Mouse (Mus musculus): Measurements from ENCODE around the gene Ston2.
A peak's percentile ranks its signal among the peaks of the same experiment; 100 is the strongest.

The Ston2 gene

DNA sequence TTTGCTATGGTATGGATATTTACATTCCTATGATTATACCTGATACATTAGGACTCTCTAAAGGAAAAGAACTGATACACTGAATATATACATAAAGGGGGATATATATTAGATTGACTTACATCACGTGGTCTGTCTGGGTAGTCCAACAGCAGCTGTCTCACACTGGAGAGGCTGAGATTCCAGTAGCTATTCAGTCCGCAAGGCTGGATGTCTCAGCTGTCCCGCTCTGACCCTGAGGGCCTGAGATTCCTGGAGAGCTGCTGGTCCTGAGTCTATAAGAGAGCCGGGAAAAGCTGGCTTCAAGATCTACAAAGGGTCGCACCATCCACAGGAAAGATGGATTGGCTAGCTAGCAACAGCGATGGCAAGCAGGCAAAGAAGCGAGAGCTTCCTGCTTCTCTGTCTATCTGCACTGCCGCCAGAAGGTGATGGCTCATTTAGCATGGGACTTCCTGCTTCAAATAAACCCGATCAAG, at the start of gene Ston2:
Gene Ston2, minus strand, starts transcription at position 429 of the 479 bp plus-strand sequence.
- no peak for DNase-seq (ENCODE audit: low read depth)

- DNase-seq (ENCODE audit: low read depth), result no peak
These were observed 49.3 kb upstream of the Ston2 start for GRCm38 (mm10) chr12:91837401-91838065.

DNA sequence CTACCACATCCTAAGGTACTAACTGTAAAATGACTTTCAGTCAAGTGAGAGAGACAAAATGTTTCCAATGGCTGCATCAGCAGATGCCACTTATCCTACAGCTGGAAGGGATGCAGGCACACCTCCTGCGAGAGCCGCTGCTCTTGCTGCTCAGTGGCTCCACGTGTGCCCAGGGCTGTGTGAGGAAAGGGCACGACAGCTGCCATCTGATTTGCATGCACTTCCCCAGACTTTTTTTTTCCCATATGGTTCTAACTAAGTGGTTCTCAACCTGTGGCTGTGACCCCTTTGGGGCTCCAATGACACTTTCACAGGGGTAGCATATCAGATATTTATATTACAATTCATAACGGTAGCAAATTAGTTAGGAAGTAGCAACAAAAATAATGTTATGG, 45.7 kb upstream of the Ston2 start:
- DNase-seq (ENCODE audit: low read depth), result no peak

DNA sequence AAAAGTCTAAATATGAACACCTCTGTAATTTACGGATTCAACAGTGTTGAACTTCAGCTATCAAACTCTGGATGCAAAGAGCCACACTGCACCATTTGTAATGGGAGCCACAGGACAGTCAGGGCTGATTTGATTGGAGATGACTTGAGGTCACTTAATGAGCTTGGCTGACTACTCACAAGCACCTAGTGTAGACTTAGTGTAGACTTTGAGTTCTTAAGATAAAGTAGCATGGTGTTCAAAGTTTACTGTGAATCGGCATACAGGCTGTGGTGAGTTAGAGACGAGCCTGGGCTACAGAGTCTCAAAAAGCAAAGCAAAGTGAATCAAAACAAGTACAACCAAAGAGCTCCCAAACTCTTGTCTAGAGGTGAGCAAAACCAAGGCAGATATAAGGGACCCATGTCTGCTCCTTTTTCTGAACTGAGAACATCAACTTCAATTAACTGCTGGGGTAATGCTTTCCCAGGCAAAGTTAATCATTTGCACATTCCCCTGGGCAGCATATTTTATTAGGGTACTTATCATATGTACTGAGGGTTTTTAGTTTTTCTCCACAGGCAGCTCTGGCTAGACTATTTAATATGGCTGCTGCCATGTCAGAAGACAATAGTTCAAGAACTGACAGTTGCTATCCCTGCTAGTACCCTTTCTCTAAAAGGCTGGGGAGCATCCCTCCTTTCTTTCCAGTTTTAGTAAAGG, 45.2 kb upstream of the Ston2 start:
- no peak for DNase-seq (ENCODE audit: low read depth)

DNA sequence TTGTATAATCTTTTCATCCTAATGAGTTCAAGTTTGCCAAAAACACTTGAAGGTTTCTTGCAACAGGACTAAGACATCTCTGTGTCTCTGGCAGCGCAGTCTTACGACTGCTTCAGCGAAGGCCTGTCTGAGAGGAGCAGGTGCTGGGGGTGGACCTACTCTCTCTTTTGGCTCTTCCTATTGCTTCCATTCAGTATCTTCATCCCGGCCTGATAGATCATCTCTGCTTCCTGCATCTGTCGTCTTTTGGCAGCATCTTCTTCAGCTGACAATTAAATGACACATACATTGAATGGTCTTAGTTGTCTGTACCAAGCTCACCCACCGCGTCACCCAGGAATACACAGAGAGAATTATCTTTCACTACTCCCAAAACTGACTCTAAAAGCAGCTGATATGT, 43.2 kb upstream of the Ston2 start:
- no peak for DNase-seq (ENCODE audit: low read depth)

DNA sequence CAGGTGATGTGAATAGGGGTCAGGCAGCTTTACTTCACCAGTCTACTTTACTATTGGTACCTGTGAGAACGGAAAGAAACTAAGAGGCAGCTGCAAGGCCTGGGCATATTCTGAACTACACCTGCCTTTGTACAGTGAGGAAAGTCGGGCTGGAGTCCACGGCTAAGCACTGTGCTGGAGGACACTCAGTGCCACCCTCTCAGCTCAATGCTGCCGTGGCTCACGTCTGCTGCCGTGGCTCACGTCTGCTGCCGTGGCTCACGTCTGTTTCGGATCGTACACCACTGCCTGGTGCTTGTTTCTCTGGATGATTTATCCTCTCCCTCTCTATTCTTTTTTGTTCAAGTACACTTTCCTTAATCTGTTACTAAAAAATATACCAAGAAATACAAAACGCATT, 32.3 kb upstream of the Ston2 start:
- no peak for DNase-seq (ENCODE audit: low read depth)

DNA sequence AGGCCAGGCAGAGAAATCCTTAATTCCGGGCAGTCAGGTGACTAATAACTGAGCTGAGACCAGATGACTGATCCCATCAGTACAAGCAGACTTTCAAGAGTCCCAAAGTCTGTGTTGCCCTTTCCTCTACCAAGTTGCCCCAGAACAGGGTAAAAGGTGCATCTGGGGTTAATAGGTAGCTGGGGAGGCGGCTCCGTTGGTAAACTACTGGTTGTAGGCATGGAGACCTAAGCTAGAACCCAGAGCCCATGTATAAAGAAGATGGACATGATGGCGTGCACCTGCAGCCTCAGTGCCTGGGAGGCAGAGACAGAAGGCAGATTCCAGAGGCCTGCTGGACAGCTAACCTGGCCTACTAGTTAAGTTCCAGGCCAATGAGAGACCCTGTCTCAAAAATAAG, 30.5 kb upstream of the Ston2 start:
- DNase-seq (ENCODE audit: low read depth), result no peak

DNA sequence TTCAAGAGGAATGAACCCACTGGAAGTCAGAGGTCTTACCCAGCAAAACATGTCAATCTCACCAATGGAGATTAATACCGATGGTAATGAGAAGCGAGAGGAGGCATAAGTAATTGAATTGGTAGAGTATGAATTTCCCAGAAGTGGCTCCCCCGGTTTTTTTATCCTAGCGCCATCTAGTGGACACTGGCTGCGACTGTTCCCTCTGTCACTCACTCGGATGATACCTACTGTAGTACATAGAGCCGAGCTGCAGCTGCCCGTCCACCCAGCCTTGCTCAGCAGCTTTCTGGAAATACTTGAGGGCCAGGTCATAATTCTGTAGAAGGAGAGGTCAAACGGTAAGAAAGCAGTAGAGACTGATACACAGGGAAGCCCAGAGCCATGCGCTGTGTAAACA, 27.8 kb upstream of the Ston2 start:
- DNase-seq (ENCODE audit: low read depth), result peak; percentile 67

- DNase-seq (ENCODE audit: low read depth), result no peak
These were observed 27.4 kb upstream of the Ston2 start for GRCm38 (mm10) chr12:91815552-91815951.

DNA sequence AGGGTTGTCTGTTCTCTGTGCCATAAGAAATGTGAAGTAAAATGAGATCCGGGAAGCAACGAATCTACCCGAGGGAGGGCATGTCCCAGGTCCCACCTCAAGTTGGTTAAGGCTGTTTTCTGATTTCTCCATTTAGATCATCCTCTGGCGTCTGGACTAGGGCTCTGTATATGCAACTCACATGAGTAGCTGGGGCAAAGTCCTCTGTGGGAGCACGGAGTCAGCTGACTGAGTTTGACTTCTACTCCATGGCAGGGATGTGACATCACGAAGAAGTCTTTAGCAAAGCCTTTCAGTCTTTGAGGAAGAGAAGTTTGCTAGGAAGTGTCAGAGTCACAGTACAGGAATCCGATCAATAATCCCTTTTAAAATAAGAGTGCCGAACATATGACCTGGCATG, 20.7 kb upstream of the Ston2 start:
- no peak for DNase-seq (ENCODE audit: low read depth)

DNA sequence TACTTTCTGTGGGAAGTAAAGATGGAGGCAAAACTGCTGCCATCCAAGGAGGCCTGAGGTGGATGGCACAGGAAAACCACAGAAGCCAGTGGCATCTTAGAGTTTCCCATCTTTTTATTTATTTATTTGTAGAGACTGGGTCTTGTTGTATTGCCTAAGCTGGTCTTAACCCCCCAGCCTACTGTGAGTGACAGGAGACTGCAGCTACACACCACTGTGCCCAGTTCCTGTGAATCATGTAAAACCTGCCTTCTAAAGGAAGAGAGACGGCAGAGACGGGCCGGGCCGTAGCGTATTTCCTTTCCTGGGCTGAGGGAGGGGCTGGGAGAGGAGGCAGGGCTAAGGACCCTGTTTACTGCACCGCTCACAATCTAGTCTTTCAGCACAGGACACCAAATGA, 19.6 kb upstream of the Ston2 start:
- no peak for DNase-seq (ENCODE audit: low read depth)

- DNase-seq (ENCODE audit: low read depth), result no peak
These were observed 18.9 kb upstream of the Ston2 start for GRCm38 (mm10) chr12:91807095-91807494.

- no peak for DNase-seq (ENCODE audit: low read depth)
These were observed 16.1 kb upstream of the Ston2 start for GRCm38 (mm10) chr12:91804262-91804661.

- no peak for DNase-seq (ENCODE audit: low read depth)
These were observed 15.2 kb upstream of the Ston2 start for GRCm38 (mm10) chr12:91803207-91803932.

DNA sequence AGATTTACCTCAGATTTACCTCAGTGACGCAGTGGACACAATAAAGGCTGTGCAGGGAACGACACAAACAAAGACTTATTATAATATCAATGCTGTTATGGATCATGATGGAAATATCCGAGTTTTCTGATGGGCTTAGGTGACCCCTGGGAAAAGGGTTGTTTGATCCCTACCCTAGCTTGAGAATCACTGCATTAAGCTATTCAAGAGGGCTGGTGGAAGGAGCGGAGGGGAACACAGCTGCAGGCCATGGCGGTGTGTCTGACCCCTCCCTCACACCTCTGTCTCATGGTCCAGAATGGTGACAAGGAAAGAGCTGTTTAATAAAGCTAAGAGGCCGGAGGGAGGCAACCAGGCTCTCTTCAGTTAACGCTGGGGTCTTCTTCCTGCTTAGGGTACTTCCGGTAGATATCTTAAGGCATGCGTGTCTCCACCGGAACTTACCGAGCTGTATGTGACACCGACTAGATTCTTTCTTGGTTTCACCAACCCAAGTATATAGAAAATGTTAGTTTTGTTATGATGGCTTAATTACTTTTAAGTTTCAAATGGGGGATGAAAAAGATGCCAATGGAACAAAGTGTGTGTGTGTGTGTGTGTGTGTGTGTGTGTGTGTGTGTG, 14.5 kb upstream of the Ston2 start:
- DNase-seq (ENCODE audit: low read depth), result no peak

DNA sequence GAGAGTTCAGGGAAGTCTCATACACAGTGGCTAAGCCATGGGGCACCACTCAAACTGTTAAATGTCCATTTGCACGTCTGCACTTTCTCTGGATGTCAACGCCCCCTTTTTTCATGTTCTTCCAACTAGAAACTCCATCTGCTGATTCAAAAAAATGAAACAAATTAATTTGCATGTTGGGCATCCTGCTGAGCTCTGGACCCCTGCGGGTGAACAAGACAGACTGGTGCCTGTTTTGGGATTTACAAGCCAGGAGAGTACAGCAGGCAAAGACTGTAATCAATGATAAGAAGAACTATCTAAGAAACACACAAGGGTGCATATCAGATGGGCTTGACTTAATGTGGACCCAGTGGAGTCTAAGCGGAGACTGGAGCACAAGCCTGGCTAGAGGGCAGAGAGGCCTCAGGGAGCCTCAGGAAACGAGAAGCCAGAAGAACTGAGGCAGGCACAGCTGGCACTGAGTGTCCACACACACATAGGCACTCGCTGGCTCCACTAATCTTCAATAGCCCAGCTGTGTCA, 12.7 kb upstream of the Ston2 start:
- no peak for DNase-seq (ENCODE audit: low read depth)

- no peak for DNase-seq (ENCODE audit: low read depth)
These were observed 11.7 kb upstream of the Ston2 start for GRCm38 (mm10) chr12:91799821-91800335.

- DNase-seq (ENCODE audit: low read depth), result peak; percentile 66
These were observed 11.2 kb upstream of the Ston2 start for GRCm38 (mm10) chr12:91799379-91799773.

DNA sequence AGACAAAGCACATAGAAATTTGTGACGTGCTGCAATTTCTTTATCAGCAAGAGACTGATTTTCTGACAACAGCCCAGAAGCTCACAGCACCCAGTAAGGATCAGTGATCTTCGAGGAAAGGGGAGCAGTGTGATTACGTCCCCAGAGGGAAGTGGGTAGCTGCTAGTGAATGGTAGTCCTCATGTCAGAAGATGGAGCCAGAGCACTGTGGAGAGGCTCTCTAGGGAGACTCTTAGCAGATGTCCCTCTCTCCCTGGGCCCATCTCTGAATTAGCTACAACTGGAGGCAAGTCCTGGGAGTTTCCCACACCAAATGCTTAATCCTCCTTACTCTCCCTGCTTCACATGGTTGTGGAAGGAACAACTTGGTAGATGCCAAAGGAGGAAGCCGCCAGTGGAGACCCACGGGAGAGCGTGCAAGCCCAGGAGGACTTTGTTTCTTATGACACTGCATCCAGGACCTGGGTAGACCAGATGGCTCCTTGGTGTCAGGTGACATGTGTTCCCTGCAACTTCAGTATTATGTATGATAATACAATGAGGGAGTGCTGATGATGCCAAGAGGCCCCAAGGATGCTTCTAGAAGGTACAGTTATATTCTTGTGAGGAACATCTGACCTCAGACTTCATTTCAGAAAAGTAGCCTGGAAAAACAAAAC, 10.7 kb upstream of the Ston2 start:
- DNase-seq (ENCODE audit: low read depth), result peak; percentile 35

- no peak for DNase-seq (ENCODE audit: low read depth)
These were observed 8.6 kb upstream of the Ston2 start for GRCm38 (mm10) chr12:91796774-91797173.

- no peak for DNase-seq (ENCODE audit: low read depth)
These were observed 5.1 kb upstream of the Ston2 start for GRCm38 (mm10) chr12:91793266-91793665.

DNA sequence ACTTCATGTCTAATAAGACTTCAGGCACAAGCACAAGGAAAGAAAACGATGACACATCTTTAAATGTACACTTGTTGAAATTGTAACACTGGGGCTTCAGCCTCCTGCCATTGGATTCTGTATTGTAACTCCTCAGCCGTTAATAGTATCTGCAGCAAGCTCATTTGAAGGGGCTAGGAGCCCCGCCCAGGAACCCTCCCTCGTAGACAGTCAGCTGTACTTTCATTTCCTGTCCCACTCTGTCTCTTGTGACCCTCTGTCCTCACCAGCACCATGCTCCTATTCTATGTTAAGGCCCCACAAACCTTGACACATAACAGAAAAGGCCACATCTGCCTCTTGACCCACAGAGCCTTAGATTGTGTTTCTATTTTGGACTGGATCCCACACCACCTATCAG, 3.6 kb upstream of the Ston2 start:
- DNase-seq (ENCODE audit: low read depth), result no peak
